Comparison of ENCODE assay signal across 10 mouse cellular contexts in the genomic region with DNA sequence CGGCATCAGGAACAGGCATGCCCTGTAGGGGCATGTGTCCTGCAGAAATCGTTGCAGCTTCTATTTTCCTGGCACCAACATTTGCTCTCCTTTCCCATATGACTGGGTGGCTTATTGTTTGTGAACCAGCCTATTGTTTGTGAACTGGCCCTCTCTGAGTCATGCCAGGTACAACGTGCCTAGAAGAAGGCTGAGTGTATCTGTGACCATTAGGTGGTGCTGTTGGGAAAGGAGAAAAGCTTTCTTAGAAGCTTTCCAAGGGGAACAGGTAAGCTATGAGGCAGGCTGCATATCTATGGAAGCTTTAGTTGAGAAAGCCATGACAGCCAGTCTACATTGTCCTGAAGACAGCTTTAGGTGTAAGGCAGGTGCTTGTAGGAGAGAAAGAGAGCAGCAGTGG. TPM values are rescaled to one million over a fixed set of nuclear protein-coding genes. Genes with fewer than 3 reads are reported as not detected.
DNase-seq lines count a peak whose midpoint lies in the region; ATAC-seq and TF ChIP-seq lines count a peak whose summit lies in the region.
"Had no signal": no experiment of that assay in that cellular context is flagged by ENCODE, and none has a peak within 500 bp of the region (broad histone marks: within the 10 kb centered on the region; RNA-seq: fewer than 3 reads in every experiment).

No protein-coding gene starts in this region.

- TF ChIP-seq POLR2A in lung, adult 2 months (IDR thresholded peaks at IDR 0.05; ENCODE audit: borderline replicate concordance, extremely low read depth, low read depth, low read length): no peak

- no peaks in the 10 kb centered on the region for H3K9me3 ChIP-seq in forebrain, embryonic 11.5 days (ENCODE audit: control insufficient read depth, low read length)
- H3K9me3 ChIP-seq in forebrain, embryonic 12.5 days: no peaks in the 10 kb centered on the region
- H3K9me3 ChIP-seq: embryonic facial prominence, embryonic 13.5 days had no signal

- no peaks in the 10 kb centered on the region for H3K27me3 ChIP-seq in forebrain, embryonic 11.5 days (ENCODE audit: control insufficient read depth, insufficient read depth, low read length)
- no peaks in the 10 kb centered on the region for H3K27me3 ChIP-seq in forebrain, embryonic 12.5 days
- H3K27me3 ChIP-seq: embryonic facial prominence, embryonic 13.5 days had no signal

- no peak for DNase-seq in forebrain, embryonic 11.5 days (ENCODE audit: low spot score)
- peak; percentile 14 for DNase-seq in lung, postnatal 25 days (ENCODE audit: low spot score)
- DNase-seq in lung, adult 2 months: no peak
- peak; percentile 14 for DNase-seq in embryo, embryonic 11.5 days (ENCODE audit: low read depth, low spot score)
- peak; percentile 16 for DNase-seq in mesoderm, embryonic 11.5 days (ENCODE audit: low read depth, low spot score)
- no peak for DNase-seq in layer of hippocampus, adult 11-12 months (ENCODE audit: low spot score)

- H3K4me1 ChIP-seq in forebrain, embryonic 11.5 days (replicated peaks; ENCODE audit: control insufficient read depth, insufficient read depth, low read length): no peaks in the 10 kb centered on the region
- H3K4me1 ChIP-seq in forebrain, embryonic 12.5 days: no peaks in the 10 kb centered on the region
- H3K4me1 ChIP-seq in lung, adult 2 months (ENCODE audit: control insufficient read depth, insufficient read depth, low read length): no peaks in the 10 kb centered on the region
- H3K4me1 ChIP-seq: embryonic facial prominence, embryonic 13.5 days had no signal

- no peak overlapping the region for H3K4me3 ChIP-seq in forebrain, embryonic 11.5 days (ENCODE audit: low read depth, low read length)
- H3K4me3 ChIP-seq in forebrain, embryonic 12.5 days (replicated peaks): no peak overlapping the region
- H3K4me3 ChIP-seq in lung, adult 2 months (replicated peaks; ENCODE audit: extremely low read depth, low read depth, low read length): no peak overlapping the region
- H3K4me3 ChIP-seq: embryonic facial prominence, embryonic 13.5 days had no signal

- H3K9ac ChIP-seq in forebrain, embryonic 11.5 days (ENCODE audit: low read length): no peak overlapping the region
- H3K9ac ChIP-seq in forebrain, embryonic 12.5 days: no peak overlapping the region
- H3K9ac ChIP-seq: embryonic facial prominence, embryonic 13.5 days had no signal

- H3K4me2 ChIP-seq in forebrain, embryonic 11.5 days (ENCODE audit: low read depth, low read length, severe bottlenecking): no peak overlapping the region
- no peak overlapping the region for H3K4me2 ChIP-seq in forebrain, embryonic 12.5 days
- H3K4me2 ChIP-seq: embryonic facial prominence, embryonic 13.5 days had no signal

- no peaks in the 10 kb centered on the region for H3K36me3 ChIP-seq in forebrain, embryonic 11.5 days (ENCODE audit: control insufficient read depth, insufficient read depth, low read length)
- H3K36me3 ChIP-seq in forebrain, embryonic 12.5 days (replicated peaks): no peaks in the 10 kb centered on the region
- H3K36me3 ChIP-seq: embryonic facial prominence, embryonic 13.5 days had no signal

- H3K27ac ChIP-seq in forebrain, embryonic 11.5 days (ENCODE audit: low read depth, low read length): no peak overlapping the region
- H3K27ac ChIP-seq in forebrain, embryonic 12.5 days: no peak overlapping the region
- H3K27ac ChIP-seq: embryonic facial prominence, embryonic 13.5 days had no signal

- WGBS in forebrain, embryonic 11.5 days: 33% methylated on average over 3 of the region's 3 CpGs
- WGBS in forebrain, embryonic 12.5 days: 31% methylated on average over 3 of the region's 3 CpGs
- WGBS in lung, adult 2 months: 28% methylated on average over 3 of the region's 3 CpGs

- ATAC-seq in forebrain, embryonic 11.5 days (replicated peaks; ENCODE audit: low FRiP score): 0 out of 2 replicates have a peak, but pooled peaks have one; percentile 27
- ATAC-seq in forebrain, embryonic 12.5 days (ENCODE audit: low FRiP score): no peak
- no peak for ATAC-seq in granulocyte monocyte progenitor cell, adult 5-6 weeks (replicated peaks; ENCODE audit: poor library complexity, severe bottlenecking)

- TF ChIP-seq CTCF in lung, adult 2 months (IDR thresholded peaks at IDR 0.05; ENCODE audit: insufficient read depth, low read length): no peak

RNA-seq across cellular contexts. Expression of a gene that starts 5.8 kb away (rescaled TPM):
- polyA plus RNA-seq in forebrain, embryonic 11.5 days (2014; fragmentation: Nextera tagmentation; extraction: Ambion mirVana): not detected in 2 replicates
- polyA plus RNA-seq in forebrain, embryonic 12.5 days (2016; fragmentation: Nextera tagmentation; extraction: Ambion mirVana): not detected in 2 replicates
- polyA plus RNA-seq in lung, adult 2 months (2012; rRNA removed): not detected in 2 replicates
- not detected in 2 replicates for total RNA-seq in granulocyte monocyte progenitor cell, adult 5-6 weeks (2014; fragmentation: Nextera tagmentation)
- not detected in 2 replicates for total RNA-seq in granulocyte monocyte progenitor cell, adult 5-6 weeks (2017)
- total RNA-seq: layer of hippocampus, adult 8-10 months had no signal
- polyA plus RNA-seq: embryonic facial prominence, embryonic 13.5 days had no signal

RNA-seq across cellular contexts. Expression of a gene that starts 24.6 kb away (rescaled TPM):
- polyA plus RNA-seq in forebrain, embryonic 11.5 days (2014; fragmentation: Nextera tagmentation; extraction: Ambion mirVana): not detected in 2 replicates
- not detected in 2 replicates for polyA plus RNA-seq in forebrain, embryonic 12.5 days (2016; fragmentation: Nextera tagmentation; extraction: Ambion mirVana)
- polyA plus RNA-seq in lung, adult 2 months (2012; rRNA removed): 0.14 TPM in 1 of 2 replicates, not detected in the other
- total RNA-seq in granulocyte monocyte progenitor cell, adult 5-6 weeks (2014; fragmentation: Nextera tagmentation): not detected in 2 replicates
- not detected in 2 replicates for total RNA-seq in granulocyte monocyte progenitor cell, adult 5-6 weeks (2017)
- total RNA-seq: layer of hippocampus, adult 8-10 months had no signal
- polyA plus RNA-seq: embryonic facial prominence, embryonic 13.5 days had no signal

RNA-seq across cellular contexts. Expression of a gene that starts 35.0 kb away (rescaled TPM):
- polyA plus RNA-seq in forebrain, embryonic 11.5 days (2014; fragmentation: Nextera tagmentation; extraction: Ambion mirVana): 0.86 and 0.99 TPM in 2 replicates
- 1.6 TPM in 2 replicates for polyA plus RNA-seq in forebrain, embryonic 12.5 days (2016; fragmentation: Nextera tagmentation; extraction: Ambion mirVana)
- 0.16 and 233 TPM in 2 replicates for polyA plus RNA-seq in lung, adult 2 months (2012; rRNA removed)
- total RNA-seq in granulocyte monocyte progenitor cell, adult 5-6 weeks (2014; fragmentation: Nextera tagmentation): not detected in 2 replicates
- not detected in 2 replicates for total RNA-seq in granulocyte monocyte progenitor cell, adult 5-6 weeks (2017)

Comparison
In these comparisons a context has a peak if more than half of its experiments do, and no peak if none do; other contexts are left out.
1. DNase-seq: peak in lung, postnatal 25 days (single experiment), embryo, embryonic 11.5 days (single experiment) and mesoderm, embryonic 11.5 days (single experiment); none in forebrain, embryonic 11.5 days (single experiment), lung, adult 2 months (single experiment) and layer of hippocampus, adult 11-12 months (single experiment).